Mouse (Mus musculus): ENCODE measurements at regions not wholly inside any gene's neighbourhood (a gene's known extent, or its start where the extent isn't known, plus 50 kb on each side); places are given as distances from the start of the nearest gene placed in this dataset.

- H3K27me3 ChIP-seq (ENCODE audit: control insufficient read depth, insufficient read depth, low read length) = no peaks in the 10 kb centered on the region
- WGBS = 15% methylated on average over 7 of the region's 7 CpGs
- no peak for TF ChIP-seq POLR2A (IDR thresholded peaks at IDR 0.05; ENCODE audit: borderline replicate concordance, insufficient read depth, low read length)
- TF ChIP-seq CTCF (IDR thresholded peaks at IDR 0.05; ENCODE audit: borderline replicate concordance, insufficient read depth, low read depth, low read length) = no peak
- DNase-seq = no peak
- no peak overlapping the region for H3K27ac ChIP-seq (ENCODE audit: insufficient read depth, low read length)
- no peaks in the 10 kb centered on the region for H3K4me1 ChIP-seq (ENCODE audit: control insufficient read depth, insufficient read depth, low read length)
- H3K4me3 ChIP-seq (replicated peaks; ENCODE audit: insufficient read depth, low read depth, low read length) = no peak overlapping the region
These were observed 116.2 kb upstream of the 3110018I06Rik start for GRCm38 (mm10) chr12:107372254-107372653.

- Histone ChIP-seq H3K4me3 (replicated peaks; ENCODE audit: insufficient read depth, low read depth, low read length) (no peak overlapping the region), H3K27ac (ENCODE audit: insufficient read depth, low read length) (no peak overlapping the region), H3K27me3 (ENCODE audit: control insufficient read depth, insufficient read depth, low read length) (no peaks in the 10 kb centered on the region), H3K4me1 (ENCODE audit: control insufficient read depth, insufficient read depth, low read length) (peaks cover 7% of the 10 kb centered on the region; the same call in 1 of the 2 replicates)
- WGBS = 80% methylated on average over 14 of the region's 14 CpGs
- DNase-seq = no peak
- TF ChIP-seq POLR2A (IDR thresholded peaks at IDR 0.05; ENCODE audit: borderline replicate concordance, insufficient read depth, low read length) (no peak), CTCF (IDR thresholded peaks at IDR 0.05; ENCODE audit: borderline replicate concordance, insufficient read depth, low read depth, low read length) (no peak)
These were observed 96.2 kb upstream of the 3110018I06Rik start for GRCm38 (mm10) chr12:107392050-107392795.

GRCm38 (mm10) chr12:107394467-107394866 lies 94.0 kb upstream of the 3110018I06Rik start:
- TF ChIP-seq POLR2A (IDR thresholded peaks at IDR 0.05; ENCODE audit: borderline replicate concordance, insufficient read depth, low read length) (no peak), CTCF (IDR thresholded peaks at IDR 0.05; ENCODE audit: borderline replicate concordance, insufficient read depth, low read depth, low read length) (no peak)
- H3K27ac ChIP-seq (ENCODE audit: insufficient read depth, low read length) = no peak overlapping the region
- H3K4me3 ChIP-seq (replicated peaks; ENCODE audit: insufficient read depth, low read depth, low read length) = no peak overlapping the region
- H3K27me3 ChIP-seq (ENCODE audit: control insufficient read depth, insufficient read depth, low read length) = no peaks in the 10 kb centered on the region
- no peak for DNase-seq
- WGBS = 81% methylated on average over 1 of the region's 1 CpGs
- H3K4me1 ChIP-seq (ENCODE audit: control insufficient read depth, insufficient read depth, low read length) = peaks cover 2% of the 10 kb centered on the region; the same call in 1 of the 2 replicates

GRCm38 (mm10) chr12:107404821-107405220 lies 83.6 kb upstream of the 3110018I06Rik start:
- Histone ChIP-seq H3K27ac (ENCODE audit: insufficient read depth, low read length) (no peak overlapping the region), H3K4me1 (ENCODE audit: control insufficient read depth, insufficient read depth, low read length) (no peaks in the 10 kb centered on the region)
- 94% methylated on average over 10 of the region's 10 CpGs for WGBS

GRCm38 (mm10) chr12:107423923-107424322 lies 64.5 kb upstream of the 3110018I06Rik start:
- no peak for TF ChIP-seq POLR2A (IDR thresholded peaks at IDR 0.05; ENCODE audit: borderline replicate concordance, insufficient read depth, low read length)
- TF ChIP-seq CTCF (IDR thresholded peaks at IDR 0.05; ENCODE audit: borderline replicate concordance, insufficient read depth, low read depth, low read length) = no peak
- Histone ChIP-seq H3K27me3 (ENCODE audit: control insufficient read depth, insufficient read depth, low read length) (no peaks in the 10 kb centered on the region), H3K4me3 (replicated peaks; ENCODE audit: insufficient read depth, low read depth, low read length) (no peak overlapping the region), H3K4me1 (ENCODE audit: control insufficient read depth, insufficient read depth, low read length) (no peaks in the 10 kb centered on the region), H3K27ac (ENCODE audit: insufficient read depth, low read length) (no peak overlapping the region)
- WGBS = 78% methylated on average over 7 of the region's 7 CpGs
- DNase-seq = no peak

More at GRCm38 (mm10) chr12:107404821-107405220, 83.6 kb upstream of the 3110018I06Rik start:
- no peaks in the 10 kb centered on the region for H3K27me3 ChIP-seq (ENCODE audit: control insufficient read depth, insufficient read depth, low read length)
- no peak for DNase-seq
- TF ChIP-seq POLR2A (IDR thresholded peaks at IDR 0.05; ENCODE audit: borderline replicate concordance, insufficient read depth, low read length) = no peak
- TF ChIP-seq CTCF (IDR thresholded peaks at IDR 0.05; ENCODE audit: borderline replicate concordance, insufficient read depth, low read depth, low read length) = no peak
- no peak overlapping the region for H3K4me3 ChIP-seq (replicated peaks; ENCODE audit: insufficient read depth, low read depth, low read length)

DNA sequence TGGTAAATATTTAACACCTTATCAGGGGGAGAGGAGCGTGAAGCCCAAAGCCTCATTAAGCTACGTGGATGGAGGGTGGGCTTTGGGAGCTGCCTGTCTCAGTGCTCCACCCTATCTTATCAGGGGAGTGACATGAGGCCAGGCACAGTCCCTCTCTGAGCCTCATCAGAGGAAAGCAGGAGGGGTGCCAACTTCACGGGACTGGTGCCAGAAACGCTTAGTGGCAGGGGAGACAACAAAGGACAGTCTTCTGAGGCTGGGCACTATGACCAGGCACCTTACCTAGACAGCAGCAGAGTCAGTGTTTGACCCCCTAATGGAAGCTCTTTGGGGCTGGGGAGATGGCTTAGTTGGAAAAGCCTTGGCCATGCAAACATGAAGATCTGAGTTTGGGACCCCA lies 49.9 kb upstream of the 3110018I06Rik start:
- TF ChIP-seq POLR2A (IDR thresholded peaks at IDR 0.05; ENCODE audit: borderline replicate concordance, insufficient read depth, low read length) (no peak), CTCF (IDR thresholded peaks at IDR 0.05; ENCODE audit: borderline replicate concordance, insufficient read depth, low read depth, low read length) (no peak)
- Histone ChIP-seq H3K27ac (ENCODE audit: insufficient read depth, low read length) (no peak overlapping the region), H3K27me3 (ENCODE audit: control insufficient read depth, insufficient read depth, low read length) (no peaks in the 10 kb centered on the region), H3K4me1 (ENCODE audit: control insufficient read depth, insufficient read depth, low read length) (no peaks in the 10 kb centered on the region), H3K4me3 (replicated peaks; ENCODE audit: insufficient read depth, low read depth, low read length) (no peak overlapping the region)
- 29% methylated on average over 4 of the region's 4 CpGs for WGBS
- peak in 1 of 2 experiments; percentile 2 for DNase-seq

Measured in cerebellum, adult 2 months (tissue).